Mouse (Mus musculus) myocyte (in vitro differentiated cells): ENCODE measurements around the gene BC024978.

ENCODE experiments used
- MAX ChIP-seq: IDR thresholded peaks from one replicate; pipeline ENCODE4 v1.6.1; 2011; ENCODE audit warnings: low read depth, mild to moderate bottlenecking, control low read depth
- POLR2A ChIP-seq: IDR thresholded peaks from one replicate; pipeline ENCODE4 v1.6.1; 2011; ENCODE audit warnings: low read depth, mild to moderate bottlenecking, control low read depth, moderate library complexity; ENCODE audit not compliant: insufficient read length
- SRF ChIP-seq: IDR thresholded peaks from one replicate; pipeline ENCODE4 v1.6.1; 2011; ENCODE audit warnings: low read depth; ENCODE audit not compliant: control insufficient read depth, insufficient read length
- TCF12 ChIP-seq: IDR thresholded peaks from one replicate; pipeline ENCODE4 v1.6.1; 2011; ENCODE audit warnings: mild to moderate bottlenecking, control low read depth; ENCODE audit not compliant: poor library complexity, insufficient read depth, severe bottlenecking

- TF ChIP-seq MAX (no peak), POLR2A (no peak), TCF12 (no peak), SRF (no peak)
These were observed 2.1 kb downstream of the BC024978 start for GRCm38 (mm10) chr7:27197634-27198033.
